Mouse (Mus musculus): ENCODE data around the gene Prl7b1. TPM values are rescaled to one million over a fixed set of nuclear protein-coding genes. Genes with fewer than 3 reads are reported as not detected.

Prl7b1 gene
- not detected for polyA plus RNA-seq (2015; fragmentation: Illumina TruSeq; extraction: RNeasy Lipid Tissue Mini Kit (QIAGEN cat#74804); ENCODE audit: low read depth, low replicate concordance)

GRCm38 (mm10) chr13:27610482-27610881 lies at the start of gene Prl7b1:
TSS of gene Prl7b1 (minus strand) at chr13:27610582.

GRCm38 (mm10) chr13:27642393-27642792 lies 32.0 kb upstream of the Prl7b1 start, which contains the start of gene Prl7a1:
TSS of gene Prl7a1 (minus strand) at chr13:27642493.

GRCm38 (mm10) chr13:27582071-27582470 lies 28.3 kb downstream of the Prl7b1 start, which contains the start of gene Prl8a1:
TSS of gene Prl8a1 (minus strand) at chr13:27582171.

DNA sequence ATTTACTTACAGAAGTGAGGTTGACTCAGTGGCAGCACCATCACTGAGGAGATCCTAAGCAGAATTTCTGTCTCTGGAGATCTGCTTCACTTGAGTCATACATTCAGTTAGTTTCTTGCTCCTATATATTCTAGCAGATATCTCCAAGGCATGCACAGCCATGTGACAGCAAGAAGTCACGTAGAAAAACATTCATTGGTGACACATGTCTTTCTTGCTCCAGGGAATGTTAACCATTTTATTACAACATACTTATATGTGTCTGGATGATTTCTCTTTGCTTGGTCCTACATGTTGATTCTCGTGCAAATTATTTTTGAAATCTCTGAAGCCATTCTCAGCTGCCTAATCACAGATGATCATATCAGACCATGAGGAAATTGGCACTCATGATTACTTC lies 45.9 kb downstream of the Prl7b1 start, which contains the start of gene Prl8a9:
TSS of gene Prl8a9 (minus strand) at position 101 of the 400 bp plus-strand sequence.

Other genes with a start within 250 kb of the Prl7b1 start
- not detected for gene Prl2b1, start 219.7 kb downstream of the Prl7b1 start, polyA plus RNA-seq (2015; fragmentation: Illumina TruSeq; extraction: RNeasy Lipid Tissue Mini Kit (QIAGEN cat#74804); ENCODE audit: low read depth, low replicate concordance)
- gene Prl8a6, start 171.9 kb downstream of the Prl7b1 start, polyA plus RNA-seq (2015; fragmentation: Illumina TruSeq; extraction: RNeasy Lipid Tissue Mini Kit (QIAGEN cat#74804); ENCODE audit: low read depth, low replicate concordance) = not detected
- not detected for gene Prl8a8, start 97.4 kb downstream of the Prl7b1 start, polyA plus RNA-seq (2015; fragmentation: Illumina TruSeq; extraction: RNeasy Lipid Tissue Mini Kit (QIAGEN cat#74804); ENCODE audit: low read depth, low replicate concordance)
- gene Prl8a9, start 46.0 kb downstream of the Prl7b1 start, polyA plus RNA-seq (2015; fragmentation: Illumina TruSeq; extraction: RNeasy Lipid Tissue Mini Kit (QIAGEN cat#74804); ENCODE audit: low read depth, low replicate concordance) = not detected
- not detected for gene Prl8a1, start 28.4 kb downstream of the Prl7b1 start, polyA plus RNA-seq (2015; fragmentation: Illumina TruSeq; extraction: RNeasy Lipid Tissue Mini Kit (QIAGEN cat#74804); ENCODE audit: low read depth, low replicate concordance)
- not detected for gene Prl7a1, start 31.9 kb upstream of the Prl7b1 start, polyA plus RNA-seq (2015; fragmentation: Illumina TruSeq; extraction: RNeasy Lipid Tissue Mini Kit (QIAGEN cat#74804); ENCODE audit: low read depth, low replicate concordance)
- not detected for gene Prl7a2, start 57.5 kb upstream of the Prl7b1 start, polyA plus RNA-seq (2015; fragmentation: Illumina TruSeq; extraction: RNeasy Lipid Tissue Mini Kit (QIAGEN cat#74804); ENCODE audit: low read depth, low replicate concordance)
- not detected for gene Prl7d1, start 106.2 kb upstream of the Prl7b1 start, polyA plus RNA-seq (2015; fragmentation: Illumina TruSeq; extraction: RNeasy Lipid Tissue Mini Kit (QIAGEN cat#74804); ENCODE audit: low read depth, low replicate concordance)
- gene Prl7c1, start 170.2 kb upstream of the Prl7b1 start, polyA plus RNA-seq (2015; fragmentation: Illumina TruSeq; extraction: RNeasy Lipid Tissue Mini Kit (QIAGEN cat#74804); ENCODE audit: low read depth, low replicate concordance) = not detected
- not detected for gene Prl2a1, start 191.1 kb upstream of the Prl7b1 start, polyA plus RNA-seq (2015; fragmentation: Illumina TruSeq; extraction: RNeasy Lipid Tissue Mini Kit (QIAGEN cat#74804); ENCODE audit: low read depth, low replicate concordance)
- not detected for gene Prl2c1, start 238.8 kb upstream of the Prl7b1 start, polyA plus RNA-seq (2015; fragmentation: Illumina TruSeq; extraction: RNeasy Lipid Tissue Mini Kit (QIAGEN cat#74804); ENCODE audit: low read depth, low replicate concordance)

All from brain, adult 10 weeks (tissue).